Comparison of ENCODE assay signal across 25 mouse cellular contexts in genomic region chr12:104127696-104128095, GRCm38 (mm10). TPM values are rescaled to one million over a fixed set of nuclear protein-coding genes. Genes with fewer than 3 reads are reported as not detected.
DNase-seq lines count a peak whose midpoint lies in the region; ATAC-seq and TF ChIP-seq lines count a peak whose summit lies in the region.
"Had no signal": no experiment of that assay in that cellular context is flagged by ENCODE, and none has a peak within 500 bp of the region (broad histone marks: within the 10 kb centered on the region; RNA-seq: fewer than 3 reads in every experiment).

Serpina3b (plus strand) TSS chr12:104127996.

- ATAC-seq in hindbrain, postnatal 0 days, result no peak
- no peak for ATAC-seq in kidney, embryonic 16.5 days (ENCODE audit: low FRiP score, low TSS enrichment)
- ATAC-seq: activated CD4-positive, CD25-positive, alpha-beta regulatory T cell, adult 4 months; CD4-positive, CD25-positive, alpha-beta regulatory T cell, adult 4 months; Patski had no signal

- no peaks in the 10 kb centered on the region for H3K27me3 ChIP-seq in heart, adult 2 months (ENCODE audit: control insufficient read depth, insufficient read depth, low read length)
- H3K27me3 ChIP-seq in hindbrain, postnatal 0 days (ENCODE audit: insufficient read depth, low read length), result no peaks in the 10 kb centered on the region
- H3K27me3 ChIP-seq in kidney, embryonic 16.5 days (ENCODE audit: insufficient read depth, low read length), result no peaks in the 10 kb centered on the region
- H3K27me3 ChIP-seq: Patski had no signal

- no peaks in the 10 kb centered on the region for H3K79me2 ChIP-seq in heart, adult 2 months (replicated peaks; ENCODE audit: control insufficient read depth, insufficient read depth, low read length)

- no peaks in the 10 kb centered on the region for H3K9me3 ChIP-seq in hindbrain, postnatal 0 days (ENCODE audit: low read length)
- no peaks in the 10 kb centered on the region for H3K9me3 ChIP-seq in kidney, embryonic 16.5 days (ENCODE audit: low read length)

- no peak for TF ChIP-seq CTCF in heart, adult 2 months (IDR thresholded peaks at IDR 0.05)
- no peak for TF ChIP-seq CTCF in hindbrain, postnatal 0 days (IDR thresholded peaks at IDR 0.05; ENCODE audit: low read depth)

- TF ChIP-seq POLR2A in heart, adult 2 months (IDR thresholded peaks at IDR 0.05; ENCODE audit: insufficient read depth, low read depth, low read length), result no peak

- no peak within 1 kb of the TSS for H3K27ac ChIP-seq in heart, adult 2 months
- no peak within 1 kb of the TSS for H3K27ac ChIP-seq in hindbrain, postnatal 0 days
- H3K27ac ChIP-seq in kidney, embryonic 16.5 days (ENCODE audit: low read length), result no peak within 1 kb of the TSS

- H3K36me3 ChIP-seq in heart, adult 2 months (ENCODE audit: control insufficient read depth, insufficient read depth, low read length), result no peaks in the 10 kb centered on the region
- no peaks in the 10 kb centered on the region for H3K36me3 ChIP-seq in hindbrain, postnatal 0 days (ENCODE audit: insufficient read depth, low read length)
- no peaks in the 10 kb centered on the region for H3K36me3 ChIP-seq in kidney, embryonic 16.5 days (ENCODE audit: insufficient read depth, low read length)
- H3K36me3 ChIP-seq: G1E had no signal

- WGBS in heart, adult 2 months, result 69% methylated on average over 5 of the region's 5 CpGs
- 86% methylated on average over 5 of the region's 5 CpGs for WGBS in hindbrain, postnatal 0 days
- 71% methylated on average over 5 of the region's 5 CpGs for WGBS in kidney, embryonic 16.5 days

- H3K4me1 ChIP-seq in heart, adult 2 months (ENCODE audit: control insufficient read depth, insufficient read depth, low read length), result peaks cover 5% of the 10 kb centered on the region
- H3K4me1 ChIP-seq in hindbrain, postnatal 0 days (ENCODE audit: insufficient read depth, low read length), result no peaks in the 10 kb centered on the region
- no peaks in the 10 kb centered on the region for H3K4me1 ChIP-seq in kidney, embryonic 16.5 days (ENCODE audit: insufficient read depth, low read length)

- TF ChIP-seq EP300 in heart, adult 2 months (IDR thresholded peaks at IDR 0.05; ENCODE audit: insufficient read depth, low read depth, low read length), result no peak

- peak; percentile 33 for DNase-seq in heart, adult 11 months
- DNase-seq in heart, adult 2 months, result no peak
- peak; percentile 30 for DNase-seq in fat pad, adult 2 months (ENCODE audit: extremely low read depth, low read depth, low spot score)
- peak; percentile 44 for DNase-seq in gonadal fat pad, adult 2 months (ENCODE audit: low read depth)
- DNase-seq in hindbrain, postnatal 0 days (ENCODE audit: low spot score), result no peak
- DNase-seq: adrenal gland, adult 2 months; adrenal gland, adult 8-10 months; adrenal gland, postnatal 10 days; adrenal gland, postnatal 14 days; adrenal gland, postnatal 25 days; adrenal gland, postnatal 36 days; B cell, adult 2 months; cerebellum, adult 11 months; cerebellum, adult 11-12 months; cerebellum, adult 18-20 months had no signal

- no peak within 1 kb of the TSS for H3K9ac ChIP-seq in heart, adult 2 months (ENCODE audit: low read depth, low read length)
- no peak within 1 kb of the TSS for H3K9ac ChIP-seq in hindbrain, postnatal 0 days (replicated peaks; ENCODE audit: low read length)
- no peak within 1 kb of the TSS for H3K9ac ChIP-seq in kidney, embryonic 16.5 days (replicated peaks; ENCODE audit: low read length)

- H3K4me2 ChIP-seq in hindbrain, postnatal 0 days (ENCODE audit: low read depth, low read length), result no peak within 1 kb of the TSS
- no peak within 1 kb of the TSS for H3K4me2 ChIP-seq in kidney, embryonic 16.5 days (replicated peaks; ENCODE audit: low read depth, low read length)

- no peak within 1 kb of the TSS for H3K4me3 ChIP-seq in heart, adult 2 months
- no peak within 1 kb of the TSS for H3K4me3 ChIP-seq in hindbrain, postnatal 0 days (ENCODE audit: low read length)
- H3K4me3 ChIP-seq in kidney, embryonic 16.5 days (ENCODE audit: low read length), result no peak within 1 kb of the TSS

- intact Hi-C loops in heart, adult 2 months (cut with DNase I), result no loop called here

RNA-seq across cellular contexts. Expression of gene Serpina3b, which starts in this region (rescaled TPM):
- total RNA-seq in heart, adult 2 months (2021), result not detected
- polyA plus RNA-seq in heart, adult 2 months (2012; rRNA removed), result 0.06 TPM in 1 of 2 replicates, not detected in the other
- polyA plus RNA-seq in gonadal fat pad, adult 2 months (2012; rRNA removed), result 0.08 and 0.91 TPM in 2 replicates
- total RNA-seq in hindbrain, postnatal 0 days (2014; rRNA removed), result not detected in 2 replicates
- polyA plus RNA-seq in hindbrain, postnatal 0 days (2015; fragmentation: Nextera tagmentation; extraction: Ambion mirVana), result not detected in 2 replicates
- polyA plus RNA-seq in kidney, embryonic 16.5 days (2015; fragmentation: Nextera tagmentation; extraction: Ambion mirVana), result not detected in 2 replicates
- total RNA-seq: CH12.LX, ES-E14, MEL had no signal
- polyA plus RNA-seq: activated CD4-positive, CD25-positive, alpha-beta regulatory T cell, adult 4 months; adrenal gland, adult 2 months; brain, embryonic 14.5 days; C2C12; CD4-positive, CD25-positive, alpha-beta regulatory T cell, adult 4 months; G1E; Patski had no signal

Comparison
In these comparisons a context has a peak if more than half of its experiments do, and no peak if none do; other contexts are left out.
1. DNase-seq: peak in heart, adult 11 months (single experiment) and fat pad, adult 2 months (single experiment); none in heart, adult 2 months (0 of 2) and hindbrain, postnatal 0 days (single experiment).
2. Peak in DNase-seq in gonadal fat pad, adult 2 months; RNA of the gene not detected or under 1 TPM.